Mouse (Mus musculus) liver, adult 2 months (tissue): ENCODE data around the gene Tarbp1. TPM values are rescaled to one million over a fixed set of nuclear protein-coding genes. Genes with fewer than 3 reads are reported as not detected.

ENCODE experiments used
- DNase-seq: peaks from one replicate; pipeline ENCODE4 v3.0.0-alpha.2; 2011; ENCODE audit warnings: low read depth, low spot score; ENCODE audit errors: extremely low read depth
- H3K27ac ChIP-seq: fragments of 200-500 bp; replicated peaks from 2 replicates; pipeline ENCODE4 v1.5.1; 2012; ENCODE audit warnings: low read depth, mild to moderate bottlenecking, control low read depth, inconsistent platforms, low read length; ENCODE audit not compliant: insufficient read depth
- H3K27me3 ChIP-seq: fragments of 200-500 bp; 2 replicates; pipeline ENCODE4 v1.6.1; 2012; ENCODE audit warnings: mild to moderate bottlenecking, moderate library complexity, low read length, inconsistent platforms; ENCODE audit not compliant: control insufficient read depth, insufficient read depth
- H3K36me3 ChIP-seq: fragments of 200-500 bp; 2 replicates; pipeline ENCODE4 v1.6.1; 2012; ENCODE audit warnings: low read length, inconsistent platforms; ENCODE audit not compliant: control insufficient read depth, insufficient read depth
- H3K4me1 ChIP-seq: fragments of 200-500 bp; 2 replicates; pipeline ENCODE4 v1.6.1; 2011; ENCODE audit warnings: low read length; ENCODE audit not compliant: control insufficient read depth, insufficient read depth
- H3K4me3 ChIP-seq: fragments of 200-500 bp; 2 replicates; pipeline ENCODE4 v1.5.1; 2011; ENCODE audit warnings: low read depth, mild to moderate bottlenecking, control low read depth, low read length, moderate library complexity; ENCODE audit not compliant: insufficient read depth
- H3K79me2 ChIP-seq: fragments of 200-500 bp; 2 replicates; pipeline ENCODE4 v1.6.1; 2012; ENCODE audit warnings: inconsistent platforms, mild to moderate bottlenecking, low read length, moderate library complexity; ENCODE audit not compliant: control insufficient read depth, insufficient read depth
- H3K9ac ChIP-seq: fragments of 200-500 bp; 2 replicates; pipeline ENCODE4 v1.6.1; 2012; ENCODE audit warnings: low read depth, mild to moderate bottlenecking, control low read depth, inconsistent platforms, low read length
- CTCF ChIP-seq: fragments of 200-500 bp; IDR thresholded peaks from 2 replicates; pipeline ENCODE4 v1.5.1; 2011; ENCODE audit warnings: low read depth, low read length, control low read depth
- POLR2A ChIP-seq: fragments of 200-500 bp; IDR thresholded peaks from 2 replicates; pipeline ENCODE4 v1.6.1; 2011; ENCODE audit warnings: low read length, control low read depth; ENCODE audit not compliant: insufficient read depth; ENCODE audit errors: extremely low read depth
- WGBS: fragments of 180-500 bp; shearing (Covaris S2); methylation state at CpG from one replicate; pipeline ENCODE4 v1.1.7; 2018; 5-methylcytosine and 5-hydroxymethylcytosine counted together
- polyA plus RNA-seq: library from polyadenylated mRNA; depleted of rRNA; stranded (reverse); fragments of >200 nt; gene quantifications from 2 replicates; pipeline ENCODE4 v1.2.3, GENCODE M21; 2012
- total RNA-seq: library from RNA; depleted of rRNA; stranded (reverse); fragments of >200 nt; gene quantifications from 2 replicates; pipeline ENCODE4 v1.2.3, GENCODE M21; 2014

The Tarbp1 gene
- total and polyA plus RNA-seq, 2 experiments = 2.4 to 2.8 TPM

- Histone ChIP-seq H3K4me3 (no peak overlapping the region), H3K36me3 (no peaks in the 10 kb centered on the region), H3K4me1 (peaks cover 24% of the 10 kb centered on the region), H3K79me2 (no peaks in the 10 kb centered on the region), H3K27me3 (no peaks in the 10 kb centered on the region), H3K9ac (0 out of 2 replicates have a peak overlapping the region, but pooled peaks have one; percentile 7), H3K27ac (peak overlapping the region; percentile 68)
- TF ChIP-seq CTCF = no peak
- TF ChIP-seq POLR2A = no peak
- WGBS = 55% methylated on average over 10 of the region's 10 CpGs
- peak; percentile 95 for DNase-seq
Measured at GRCm38 (mm10) chr8:126514011-126514964, 39.4 kb upstream of the Tarbp1 start.

GRCm38 (mm10) chr8:126510866-126511265 lies 36.0 kb upstream of the Tarbp1 start:
- WGBS = 85% methylated on average over 3 of the region's 3 CpGs

GRCm38 (mm10) chr8:126509635-126510034 lies 34.8 kb upstream of the Tarbp1 start:
- peaks cover 8% of the 10 kb centered on the region; the same call in 1 of the 2 replicates for H3K4me1 ChIP-seq
- no peaks in the 10 kb centered on the region for H3K79me2 ChIP-seq
- H3K27ac ChIP-seq = no peak overlapping the region
- no peak overlapping the region for H3K9ac ChIP-seq
- H3K4me3 ChIP-seq = no peak overlapping the region
- H3K36me3 ChIP-seq = no peaks in the 10 kb centered on the region
- no peaks in the 10 kb centered on the region for H3K27me3 ChIP-seq
- TF ChIP-seq POLR2A (no peak), CTCF (no peak)
- DNase-seq = no peak
- 90% methylated on average over 6 of the region's 6 CpGs for WGBS

More at GRCm38 (mm10) chr8:126510866-126511265, 36.0 kb upstream of the Tarbp1 start:
- Histone ChIP-seq H3K4me1 (peaks cover 14% of the 10 kb centered on the region; the same call in 1 of the 2 replicates), H3K36me3 (no peaks in the 10 kb centered on the region), H3K79me2 (no peaks in the 10 kb centered on the region), H3K27me3 (no peaks in the 10 kb centered on the region), H3K27ac (no peak overlapping the region), H3K9ac (no peak overlapping the region), H3K4me3 (no peak overlapping the region)
- no peak for DNase-seq
- TF ChIP-seq POLR2A (no peak), CTCF (no peak)

- no peak overlapping the region for H3K27ac ChIP-seq
- 94% methylated on average over 8 of the region's 8 CpGs for WGBS
- H3K36me3 ChIP-seq = no peaks in the 10 kb centered on the region
- no peaks in the 10 kb centered on the region for H3K79me2 ChIP-seq
- H3K4me1 ChIP-seq = peaks cover 3% of the 10 kb centered on the region; the same call in 1 of the 2 replicates
- no peaks in the 10 kb centered on the region for H3K27me3 ChIP-seq
- TF ChIP-seq POLR2A (no peak), CTCF (peak; percentile 9; the same call in 1 of the 2 replicates)
- H3K4me3 ChIP-seq = no peak overlapping the region
- no peak overlapping the region for H3K9ac ChIP-seq
- no peak for DNase-seq
Measured at GRCm38 (mm10) chr8:126508871-126509586, 34.2 kb upstream of the Tarbp1 start.

GRCm38 (mm10) chr8:126508221-126508620 lies 33.4 kb upstream of the Tarbp1 start:
- H3K79me2 ChIP-seq = no peaks in the 10 kb centered on the region

More at GRCm38 (mm10) chr8:126508221-126508620, 33.4 kb upstream of the Tarbp1 start:
- WGBS = 89% methylated on average over 2 of the region's 2 CpGs
- no peaks in the 10 kb centered on the region for H3K4me1 ChIP-seq
- no peak overlapping the region for H3K27ac ChIP-seq
- no peaks in the 10 kb centered on the region for H3K36me3 ChIP-seq
- no peaks in the 10 kb centered on the region for H3K27me3 ChIP-seq
- TF ChIP-seq CTCF (no peak), POLR2A (no peak)
- no peak overlapping the region for H3K4me3 ChIP-seq
- no peak for DNase-seq
- no peak overlapping the region for H3K9ac ChIP-seq
